Mouse (Mus musculus): Measurements from ENCODE around the gene Fam227b. TPM values are rescaled to one million over a fixed set of nuclear protein-coding genes. Genes with fewer than 3 reads are reported as not detected.
A peak's percentile ranks its signal among the peaks of the same experiment; 100 is the strongest.

The Fam227b gene
- total RNA-seq (2021): not detected

- peak; percentile 98 to 99 for DNase-seq
- intact Hi-C loops (cut with DNase I): no loop called here
These were observed at the start of gene Fam227b, which contains the start of gene Dtwd1 for GRCm38 (mm10) chr2:126151855-126152571. TSS of gene Fam227b (minus strand) at chr2:126152004. TSS of gene Dtwd1 (plus strand) at chr2:126152141.

DNA sequence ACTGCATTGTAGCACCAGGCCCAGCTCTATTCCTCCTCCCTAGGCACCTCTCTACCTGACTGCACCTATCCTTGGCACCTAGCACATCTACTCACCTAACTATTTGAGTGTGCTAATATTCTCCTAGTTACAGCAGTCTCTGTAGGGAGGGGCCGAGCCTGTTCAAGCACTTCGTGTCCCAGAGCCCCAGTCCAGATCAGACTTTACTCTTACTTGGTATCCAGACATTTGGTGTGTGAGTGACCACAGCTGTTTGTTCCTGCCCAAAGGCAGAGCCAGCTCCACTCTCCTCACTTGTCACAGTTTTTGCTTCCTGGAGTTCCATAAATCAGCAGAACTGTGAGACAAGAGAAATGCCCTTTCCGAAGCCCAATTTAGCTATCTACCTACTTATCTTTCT, 47.2 kb upstream of the Fam227b start:
- DNase-seq: peak; percentile 18 to 29
- intact Hi-C loops (cut with DNase I): no loop called here

DNA sequence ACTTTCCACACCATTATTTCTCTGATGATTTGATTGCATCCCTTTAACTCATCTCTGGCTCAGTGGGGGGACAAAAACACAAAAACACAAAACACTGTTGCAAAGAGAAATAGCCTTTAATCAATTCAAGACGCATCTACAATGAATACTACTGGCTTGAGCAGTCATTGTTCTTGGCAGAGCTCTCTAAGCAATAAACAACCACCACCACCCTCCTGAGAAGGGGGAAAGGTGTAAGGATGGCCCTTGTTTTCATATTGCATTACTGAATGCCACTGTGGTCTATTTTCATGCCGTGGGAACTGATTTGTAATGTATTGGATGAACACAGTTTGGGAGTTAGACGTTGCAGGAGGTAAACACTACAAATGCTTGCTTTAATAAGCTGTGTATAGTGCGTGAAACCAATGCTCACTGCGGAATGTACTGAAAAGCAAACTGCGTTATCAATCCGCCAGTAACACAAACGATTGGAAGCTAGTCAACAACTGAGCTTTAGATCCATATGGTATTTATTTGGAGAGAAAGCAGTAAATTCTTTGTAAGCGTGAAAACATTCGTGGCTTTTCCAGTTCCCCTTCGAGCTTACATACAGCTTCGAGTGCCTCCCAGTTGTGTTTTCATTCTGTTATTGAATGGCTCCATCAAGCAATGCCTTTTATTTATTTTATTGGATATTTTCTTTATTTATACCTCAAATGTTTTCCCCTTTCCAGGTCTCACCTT, 44.0 kb upstream of the Fam227b start:
- intact Hi-C loops (cut with DNase I): no loop called here

GRCm38 (mm10) chr2:126192129-126192528, 40.3 kb upstream of the Fam227b start:
- intact Hi-C loops (cut with DNase I): no loop called here
- DNase-seq: no peak

More for the DNA sequence above, 44.0 kb upstream of the Fam227b start:
- no peak for DNase-seq

DNA sequence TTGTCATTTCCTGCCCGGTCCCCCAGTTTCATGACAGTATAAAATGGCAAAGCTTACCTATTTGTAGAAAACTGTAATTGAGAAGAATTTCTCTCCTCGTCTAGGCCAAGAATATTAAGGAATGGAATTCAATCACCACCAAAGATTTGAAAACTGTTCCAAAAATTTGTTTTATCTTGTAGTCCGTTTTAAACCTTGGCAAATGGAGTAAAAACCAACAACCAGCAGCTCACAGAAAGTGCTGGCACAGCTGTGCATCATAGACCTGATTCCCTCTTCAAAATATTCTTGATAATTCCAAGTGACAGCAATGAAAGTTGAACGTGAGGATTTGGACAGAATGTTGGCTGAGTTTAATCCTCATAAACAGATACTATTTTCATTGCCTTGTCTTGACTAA, 39.5 kb upstream of the Fam227b start:
- intact Hi-C loops (cut with DNase I): no loop called here
- no peak for DNase-seq

- no peak for DNase-seq
- intact Hi-C loops (cut with DNase I): no loop called here
These were observed 19.6 kb upstream of the Fam227b start for GRCm38 (mm10) chr2:126171427-126171826.

DNA sequence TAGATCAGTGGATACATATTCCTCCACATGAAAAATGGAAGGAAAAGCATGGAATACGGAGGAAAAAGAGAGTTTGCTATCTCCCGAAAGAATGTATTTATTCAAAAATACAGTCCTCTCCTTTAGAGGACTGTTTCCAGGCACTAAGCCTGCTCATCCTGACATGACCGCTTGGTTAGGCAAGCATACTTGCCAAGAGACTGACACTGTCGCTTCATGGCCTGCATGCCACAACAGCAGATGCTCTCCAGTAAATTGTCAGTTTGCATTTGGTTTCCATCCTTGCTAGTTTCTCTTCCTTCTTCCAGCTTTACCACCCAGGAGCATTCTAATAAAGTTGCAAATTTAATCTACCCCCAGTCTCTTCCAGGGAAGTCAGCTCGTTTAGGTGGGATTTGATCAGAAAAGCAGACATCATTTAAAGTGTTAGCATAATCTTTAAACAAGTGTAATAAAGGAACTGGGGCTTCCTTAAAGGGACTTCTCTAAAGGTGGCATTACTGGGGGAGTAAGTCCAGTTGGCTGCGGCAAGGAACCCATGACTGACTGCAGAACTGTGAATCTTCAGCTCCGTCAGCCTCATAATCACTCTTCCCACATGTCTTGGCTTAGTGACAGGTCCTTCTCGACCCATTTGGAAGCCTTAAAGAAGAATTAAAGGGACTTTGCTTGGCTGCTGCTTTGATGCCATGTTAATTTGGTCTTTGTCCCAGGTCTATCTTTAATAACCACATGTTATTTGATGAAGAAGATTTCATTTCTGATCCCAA, 15.2 kb upstream of the Fam227b start:
- DNase-seq: no peak
- intact Hi-C loops (cut with DNase I): no loop called here

DNA sequence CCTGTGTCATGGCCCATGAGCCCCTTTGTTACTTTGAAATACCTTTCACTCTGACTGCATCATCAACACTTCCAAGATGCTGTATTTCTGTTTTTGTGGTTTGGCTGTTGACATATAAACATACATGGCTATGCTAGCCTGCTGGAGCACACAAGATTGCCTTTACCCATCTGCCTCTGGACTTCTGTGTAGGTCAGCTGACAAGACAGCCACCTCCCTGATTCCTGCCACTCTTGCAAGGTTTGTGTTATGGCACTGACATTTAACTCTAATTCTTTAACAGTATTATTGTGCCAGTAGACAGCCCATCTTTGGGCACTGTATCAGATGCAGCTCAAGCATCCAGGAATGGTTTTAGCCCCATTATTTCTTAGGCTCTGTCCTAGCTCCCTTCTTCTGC, 14.5 kb upstream of the Fam227b start:
- intact Hi-C loops (cut with DNase I): no loop called here
- DNase-seq: no peak

GRCm38 (mm10) chr2:126165277-126166018, 13.6 kb upstream of the Fam227b start:
- DNase-seq: no peak

DNA sequence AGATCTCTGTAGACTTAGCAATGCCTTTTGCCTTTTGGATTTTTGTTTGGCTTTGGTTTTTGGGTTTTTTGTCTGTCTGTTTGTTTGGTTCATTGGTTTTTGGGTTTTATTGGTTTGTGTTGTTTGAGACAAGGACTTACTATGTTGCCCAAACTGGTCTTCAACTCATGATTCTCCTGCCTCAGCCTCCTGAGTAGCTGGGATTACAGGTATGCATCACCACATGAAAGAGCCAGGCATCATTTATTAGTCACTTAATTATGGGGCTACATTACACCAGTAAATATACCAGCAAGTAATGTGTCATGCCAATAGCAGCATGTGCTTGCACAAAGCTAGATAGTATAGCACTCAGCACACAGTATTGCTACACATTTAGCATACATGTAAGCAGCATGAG, 4.1 kb downstream of the Fam227b start:
- intact Hi-C loops (cut with DNase I): no loop called here
- no peak for DNase-seq

More at GRCm38 (mm10) chr2:126165277-126166018, 13.6 kb upstream of the Fam227b start:
- intact Hi-C loops (cut with DNase I): no loop called here

GRCm38 (mm10) chr2:126094616-126095015, 57.2 kb downstream of the Fam227b start:
- intact Hi-C loops (cut with DNase I): no loop called here
- no peak for DNase-seq

- intact Hi-C loops (cut with DNase I): no loop called here
- DNase-seq: no peak
These were observed 61.4 kb downstream of the Fam227b start for GRCm38 (mm10) chr2:126090432-126090831.

DNA sequence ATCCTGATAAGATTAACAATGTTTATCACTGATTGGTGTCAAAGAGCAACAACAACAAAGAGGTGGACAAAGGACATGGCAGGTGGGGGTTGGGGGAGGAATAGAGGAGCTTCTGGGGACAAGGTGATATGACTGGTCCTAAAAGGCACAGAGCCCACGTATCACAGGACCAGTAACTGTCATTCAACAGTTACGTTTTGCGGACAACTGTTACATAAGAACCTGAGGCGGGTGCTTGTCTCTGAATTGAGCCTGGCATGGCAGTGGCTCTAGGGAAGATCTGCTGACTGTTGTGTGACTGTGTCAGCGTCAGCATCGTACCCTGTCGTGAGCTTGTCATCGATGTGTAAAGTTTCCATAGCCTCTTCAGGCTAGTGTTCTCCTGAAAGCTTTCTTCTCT, 65.6 kb downstream of the Fam227b start:
- peak; percentile 15 to 26 for DNase-seq
- intact Hi-C loops (cut with DNase I): no loop called here

DNA sequence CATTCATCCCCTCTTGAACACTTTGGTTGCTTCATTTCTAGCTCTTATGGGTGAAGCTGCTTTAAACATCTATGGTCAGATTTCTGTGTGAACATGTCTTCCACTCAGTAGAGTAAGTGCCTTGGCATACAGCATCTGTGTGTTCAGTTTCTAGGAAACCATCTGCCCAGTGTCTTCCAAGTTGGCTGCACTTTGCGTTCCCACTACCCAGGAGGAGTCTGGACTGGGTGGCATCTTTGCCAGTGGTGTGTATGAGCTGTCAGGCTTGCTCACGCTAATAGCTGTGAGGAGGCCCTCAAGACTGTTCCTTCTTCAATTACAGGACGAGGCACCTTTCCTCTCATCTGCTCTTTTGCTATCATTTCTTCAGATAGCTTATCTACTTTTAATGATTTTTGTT, 67.5 kb downstream of the Fam227b start:
- no peak for DNase-seq
- intact Hi-C loops (cut with DNase I): no loop called here

GRCm38 (mm10) chr2:126079086-126079485, 72.7 kb downstream of the Fam227b start:
- DNase-seq: no peak
- intact Hi-C loops (cut with DNase I): no loop called here

GRCm38 (mm10) chr2:126076506-126076905, 75.3 kb downstream of the Fam227b start:
- intact Hi-C loops (cut with DNase I): no loop called here
- no peak for DNase-seq

DNA sequence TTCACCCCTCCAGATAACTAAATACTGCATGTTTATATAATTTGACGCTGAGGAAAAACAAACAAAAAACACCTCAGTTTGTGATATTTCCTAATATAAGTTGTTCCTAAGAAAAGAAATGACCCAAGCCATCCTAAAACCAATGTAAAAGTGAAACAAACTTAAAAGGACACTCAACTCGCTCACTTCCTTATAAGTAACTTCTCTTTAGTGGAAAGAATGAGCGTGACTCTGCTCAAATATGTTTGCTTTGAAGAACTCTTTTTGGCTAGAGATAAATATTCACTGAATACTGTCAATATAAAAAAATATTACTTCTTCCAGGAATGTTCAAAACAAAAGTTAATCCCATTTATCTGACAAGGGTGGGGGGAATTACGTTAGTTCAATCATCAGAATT, 78.1 kb downstream of the Fam227b start:
- no peak for DNase-seq
- intact Hi-C loops (cut with DNase I): no loop called here

DNA sequence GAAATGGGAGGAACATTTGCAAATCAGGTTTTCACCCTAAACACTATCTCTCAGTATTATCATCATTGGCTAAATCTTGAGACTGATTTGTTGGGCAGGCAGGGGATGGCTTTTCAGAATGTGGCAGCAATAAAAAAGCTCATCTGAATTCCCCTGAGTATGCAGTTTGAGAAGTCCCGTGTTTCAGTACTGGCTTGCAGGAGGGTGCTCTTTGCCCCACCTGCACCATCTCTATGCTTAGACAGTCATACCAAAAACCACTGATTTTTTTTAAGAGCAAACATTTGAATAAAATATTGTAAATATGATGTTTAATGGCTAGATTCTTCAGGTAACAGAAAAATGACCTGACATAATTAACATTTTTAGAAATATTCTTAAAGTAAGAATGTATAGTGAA, 82.1 kb downstream of the Fam227b start:
- intact Hi-C loops (cut with DNase I): no loop called here
- DNase-seq: no peak

GRCm38 (mm10) chr2:126065303-126065856, 86.4 kb downstream of the Fam227b start:
- DNase-seq: no peak
- intact Hi-C loops (cut with DNase I): no loop called here

- peak; percentile 34 to 35 for DNase-seq
- intact Hi-C loops (cut with DNase I): no loop called here
These were observed 87.0 kb downstream of the Fam227b start for GRCm38 (mm10) chr2:126064814-126065213.
